Mouse (Mus musculus): Measurements from ENCODE around the gene Gm21739. TPM values are rescaled to one million over a fixed set of nuclear protein-coding genes. Genes with fewer than 3 reads are reported as not detected.
"Not testable (repeated sequence)": the region's sequence is repeated elsewhere in the genome, so short reads cannot be mapped to it uniquely, and the experiment has no call there.

Gm21739 gene
- not detected in 2 replicates for polyA plus RNA-seq (2012; rRNA removed)
- not detected in 2 replicates for polyA plus RNA-seq (2014; fragmentation: Nextera tagmentation; extraction: Ambion mirVana)

GRCm38 (mm10) chrY:44264344-44264743 lies at the start of gene Gm21739:
Gene Gm21739 (minus strand): TSS chrY:44264444.
- H3K4me3 ChIP-seq (ENCODE audit: insufficient read depth in 1 of 2, low read depth in 2 of 2, low read length in 2 of 2); ATAC-seq (ENCODE audit: insufficient read depth); H3K9me3 ChIP-seq (ENCODE audit: control insufficient read depth, low read length); H3K36me3 ChIP-seq (replicated peaks; ENCODE audit: control insufficient read depth, insufficient read depth, low read depth); H3K4me2 ChIP-seq (ENCODE audit: low read depth); H3K27me3 ChIP-seq (ENCODE audit: control insufficient read depth, insufficient read depth, low read length); H3K9ac ChIP-seq (replicated peaks); H3K27ac ChIP-seq; DNase-seq (ENCODE audit: low read depth in 3 of 3, low spot score in 3 of 3); H3K4me1 ChIP-seq (replicated peaks; ENCODE audit: control insufficient read depth in 2 of 2, insufficient read depth in 2 of 2, low read length in 1 of 2): not testable (repeated sequence)
- WGBS (ENCODE audit: insufficient replicate concordance) = no CpG with 5 or more reads among the region's 6 CpGs
